Mouse (Mus musculus) MEL (cell line): Measurements from ENCODE around the gene Ganab.

ENCODE experiments used
- CHD2 ChIP-seq: IDR thresholded peaks from 2 replicates; pipeline ENCODE4 v1.6.1; 2011; ENCODE audit warnings: low read length, improper control_type of control experiment
- CTCF ChIP-seq, 3 experiments: IDR thresholded peaks in 2 of 3; conservative IDR thresholded peaks in 1 of 3; 2 replicates each; pipeline ENCODE4 v1.5.1; 2011 to 2012; ENCODE audit warnings: low read length in 3 of 3, low read depth in 2 of 3, mild to moderate bottlenecking in 2 of 3, improper control_type of control experiment in 1 of 3, inconsistent platforms in 1 of 3, mixed read lengths in 1 of 3, moderate library complexity in 1 of 3; ENCODE audit not compliant: control insufficient read depth in 1 of 3, insufficient read depth in 1 of 3, poor library complexity in 1 of 3, severe bottlenecking in 1 of 3
- E2F4 ChIP-seq: IDR thresholded peaks from 2 replicates; pipeline ENCODE4 v1.6.1; 2011; ENCODE audit warnings: low read depth, low read length, improper control_type of control experiment, borderline replicate concordance
- EP300 ChIP-seq, 2 experiments: IDR thresholded peaks; 2 replicates each; pipeline ENCODE4 v1.6.1; 2011; ENCODE audit warnings: improper control_type of control experiment in 2 of 2, low read length in 2 of 2, low read depth in 1 of 2, mild to moderate bottlenecking in 1 of 2
- HCFC1 ChIP-seq: IDR thresholded peaks from 2 replicates; pipeline ENCODE4 v1.6.1; 2012; ENCODE audit warnings: low read depth, mild to moderate bottlenecking, inconsistent platforms, low read length, improper control_type of control experiment, moderate library complexity
- MAFK ChIP-seq: IDR thresholded peaks from 2 replicates; pipeline ENCODE4 v1.6.1; 2011; ENCODE audit warnings: low read depth, mild to moderate bottlenecking, low read length, improper control_type of control experiment, borderline replicate concordance
- MAX ChIP-seq: IDR thresholded peaks from 2 replicates; pipeline ENCODE4 v1.6.1; 2011; ENCODE audit warnings: low read length, improper control_type of control experiment
- MXI1 ChIP-seq: IDR thresholded peaks from 2 replicates; pipeline ENCODE4 v1.6.1; 2011; ENCODE audit warnings: mild to moderate bottlenecking, low read depth, low read length, improper control_type of control experiment
- POLR2A ChIP-seq, 2 experiments: IDR thresholded peaks; 2 replicates each; pipeline ENCODE4 v1.6.1; 2011 to 2012; ENCODE audit warnings: low read length in 2 of 2, mild to moderate bottlenecking in 2 of 2, control low read depth in 1 of 2, improper control_type of control experiment in 1 of 2, low read depth in 1 of 2, moderate library complexity in 1 of 2; ENCODE audit not compliant: control insufficient read depth in 1 of 2, insufficient read depth in 1 of 2, poor library complexity in 1 of 2
- SIN3A ChIP-seq: IDR thresholded peaks from 2 replicates; pipeline ENCODE4 v1.6.1; 2012; ENCODE audit warnings: low read length, improper control_type of control experiment, inconsistent platforms
- TCF12 ChIP-seq: IDR thresholded peaks from 2 replicates; pipeline ENCODE4 v1.6.1; 2014; ENCODE audit warnings: low read depth, mild to moderate bottlenecking, inconsistent platforms, low read length, improper control_type of control experiment, moderate library complexity
- ZC3H11A ChIP-seq: IDR thresholded peaks from 2 replicates; pipeline ENCODE4 v1.6.1; 2012; ENCODE audit warnings: low read depth, mild to moderate bottlenecking, inconsistent platforms, low read length, improper control_type of control experiment
- ZKSCAN1 ChIP-seq: IDR thresholded peaks from 2 replicates; pipeline ENCODE4 v1.6.1; 2012; ENCODE audit warnings: low read depth, mild to moderate bottlenecking, inconsistent platforms, low read length, improper control_type of control experiment, moderate library complexity
- ZNF384 ChIP-seq: IDR thresholded peaks from 2 replicates; pipeline ENCODE4 v1.6.1; 2012; ENCODE audit warnings: low read depth, mild to moderate bottlenecking, inconsistent platforms, low read length, improper control_type of control experiment

DNA sequence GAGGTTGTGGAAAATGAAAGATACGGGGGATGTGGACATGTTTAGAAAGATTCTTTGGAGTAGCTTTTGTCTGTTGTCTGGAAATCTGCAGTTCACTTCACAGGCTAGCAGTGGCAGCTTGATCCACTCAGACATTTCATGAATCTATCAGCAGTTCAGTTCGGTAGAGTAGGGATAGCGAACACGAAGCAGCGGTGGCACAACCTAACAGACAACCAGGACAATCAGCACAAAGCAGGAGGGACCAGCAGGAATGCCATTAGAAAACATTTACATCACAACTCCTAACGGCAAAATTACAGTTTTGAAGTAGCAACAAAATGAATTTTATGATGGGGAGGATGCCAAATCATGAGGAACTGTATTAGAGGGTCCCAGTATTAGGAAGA, 21.8 kb downstream of the Ganab start:
- TF ChIP-seq ZKSCAN1 (no peak), CTCF (IDR thresholded peaks at IDR 0.05 in 2 of 3, conservative IDR thresholded peaks at IDR 0.05 in 1 of 3; ENCODE audit: control insufficient read depth in 1 of 3, insufficient read depth in 1 of 3, low read depth in 2 of 3, low read length in 3 of 3, poor library complexity in 1 of 3, severe bottlenecking in 1 of 3) (no peak), EP300 (IDR thresholded peaks at IDR 0.05; ENCODE audit: low read depth in 1 of 2, low read length in 2 of 2) (no peak), ZNF384 (no peak), MXI1 (no peak), MAFK (no peak), POLR2A (IDR thresholded peaks at IDR 0.05; ENCODE audit: control insufficient read depth in 1 of 2, insufficient read depth in 1 of 2, low read depth in 1 of 2, low read length in 2 of 2, poor library complexity in 1 of 2) (no peak), TCF12 (no peak), HCFC1 (no peak), MAX (no peak), CHD2 (no peak), SIN3A (no peak), E2F4 (no peak), ZC3H11A (no peak)
